Mouse (Mus musculus) Muller cell, postnatal 12 days (primary cell): ENCODE measurements around the gene Kcnip3.

Experiments used
- DNase-seq: peaks from one replicate; pipeline ENCODE4 v3.0.0-alpha.2; 2015; ENCODE audit errors: inconsistent ontology term

Gene Kcnip3

GRCm38 (mm10) chr2:127518273-127518672 is 3.6 kb downstream of the Kcnip3 start:
- no peak for DNase-seq

- DNase-seq, result no peak
Observed at GRCm38 (mm10) chr2:127517081-127517480, 4.8 kb downstream of the Kcnip3 start.

GRCm38 (mm10) chr2:127514380-127515124 is 7.3 kb downstream of the Kcnip3 start:
- no peak for DNase-seq

GRCm38 (mm10) chr2:127513244-127513643 is 8.7 kb downstream of the Kcnip3 start:
- no peak for DNase-seq

- no peak for DNase-seq
Observed at GRCm38 (mm10) chr2:127511426-127511825, 10.5 kb downstream of the Kcnip3 start.

GRCm38 (mm10) chr2:127507967-127508660 is 13.8 kb downstream of the Kcnip3 start:
- DNase-seq, result no peak

GRCm38 (mm10) chr2:127507077-127507774 is 14.7 kb downstream of the Kcnip3 start:
- DNase-seq, result peak; percentile 66

- no peak for DNase-seq
Observed at GRCm38 (mm10) chr2:127506131-127506632, 15.7 kb downstream of the Kcnip3 start.

- DNase-seq, result no peak
Observed at GRCm38 (mm10) chr2:127505196-127505595, 16.7 kb downstream of the Kcnip3 start.

- DNase-seq, result no peak
Observed at GRCm38 (mm10) chr2:127503751-127504549, 17.9 kb downstream of the Kcnip3 start.

GRCm38 (mm10) chr2:127501061-127501460 is 20.8 kb downstream of the Kcnip3 start:
- peak; percentile 58 for DNase-seq

- no peak for DNase-seq
Observed at GRCm38 (mm10) chr2:127498750-127499149, 23.1 kb downstream of the Kcnip3 start.

- no peak for DNase-seq
Observed at GRCm38 (mm10) chr2:127496321-127496720, 25.6 kb downstream of the Kcnip3 start.

GRCm38 (mm10) chr2:127484476-127485170 is 37.3 kb downstream of the Kcnip3 start:
- peak; percentile 75 for DNase-seq

GRCm38 (mm10) chr2:127483001-127483400 is 38.9 kb downstream of the Kcnip3 start:
- DNase-seq, result peak; percentile 23

- DNase-seq, result peak; percentile 83
Observed at GRCm38 (mm10) chr2:127482533-127482911, 39.4 kb downstream of the Kcnip3 start.

GRCm38 (mm10) chr2:127481841-127482532 is 39.9 kb downstream of the Kcnip3 start:
- DNase-seq, result peak; percentile 36

GRCm38 (mm10) chr2:127479763-127480162 is 42.1 kb downstream of the Kcnip3 start:
- no peak for DNase-seq

GRCm38 (mm10) chr2:127479210-127479609 is 42.7 kb downstream of the Kcnip3 start:
- no peak for DNase-seq

- DNase-seq, result no peak
Observed at GRCm38 (mm10) chr2:127472279-127472678, 49.6 kb downstream of the Kcnip3 start.
